Mouse (Mus musculus): ENCODE results near the gene Elp5. TPM values are rescaled to one million over a fixed set of nuclear protein-coding genes. Genes with fewer than 3 reads are reported as not detected.

Gene Elp5
- 76.4 TPM for polyA plus RNA-seq (2021)

- in situ Hi-C loops (cut with MboI; ENCODE audit: low pct_unique_long_range_greater_than_20kb), result loop anchor here (25.0 kb wide), 2 partner anchors 570 to 895 kb away; partner anchors contain the start of genes Kdm6b, Per1 and Vamp2
- POLR2A ChIA-PET, result interaction anchor here (0.6 to 2.2 kb wide), 4 partner anchors 9 to 456 kb away, joined by 3 to 16 read pairs (median 6); partner anchors contain the start of genes Dvl2 and Gabarap
- TF ChIP-seq CTCF (IDR thresholded peaks at IDR 0.05), result no peak
These were observed at the start of gene Elp5 for GRCm38 (mm10) chr11:69982225-69982624. TSS of gene Elp5 (minus strand) at chr11:69982517.

DNA sequence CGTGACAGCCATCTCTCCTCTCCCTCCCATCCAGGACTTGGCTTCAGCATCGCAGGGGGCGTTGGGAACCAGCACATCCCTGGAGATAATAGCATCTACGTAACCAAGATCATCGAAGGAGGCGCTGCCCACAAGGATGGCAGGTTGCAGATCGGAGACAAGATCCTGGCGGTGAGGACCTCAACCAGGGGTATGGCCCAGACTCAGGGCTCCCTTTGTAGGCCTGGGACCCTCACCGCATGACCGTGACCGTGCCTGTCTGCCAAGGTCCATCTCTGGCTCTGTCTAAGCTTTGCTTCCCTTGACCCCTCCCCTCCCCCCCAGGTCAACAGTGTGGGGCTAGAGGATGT, 49.0 kb upstream of the Elp5 start:
- TF ChIP-seq CTCF (IDR thresholded peaks at IDR 0.05), result no peak
- CTCF ChIA-PET, result no interaction called here
- ATAC-seq, result no peak
- POLR2A ChIA-PET, result no interaction called here
- DNase-seq (ENCODE audit: low read depth, low spot score), result no peak
- no peaks in the 10 kb centered on the region for H3K27me3 ChIP-seq
- in situ Hi-C loops (cut with MboI; ENCODE audit: low pct_unique_long_range_greater_than_20kb), result no loop called here

More at GRCm38 (mm10) chr11:69982225-69982624, at the start of gene Elp5:
- ATAC-seq, result no peak
- H3K27me3 ChIP-seq, result no peaks in the 10 kb centered on the region
- CTCF ChIA-PET, result interaction anchor here (0.9 kb wide), 1 partner anchor 33 kb away, joined by 3 read pairs; no protein-coding TSS in a partner anchor
- DNase-seq (ENCODE audit: low read depth, low spot score), result no peak

DNA sequence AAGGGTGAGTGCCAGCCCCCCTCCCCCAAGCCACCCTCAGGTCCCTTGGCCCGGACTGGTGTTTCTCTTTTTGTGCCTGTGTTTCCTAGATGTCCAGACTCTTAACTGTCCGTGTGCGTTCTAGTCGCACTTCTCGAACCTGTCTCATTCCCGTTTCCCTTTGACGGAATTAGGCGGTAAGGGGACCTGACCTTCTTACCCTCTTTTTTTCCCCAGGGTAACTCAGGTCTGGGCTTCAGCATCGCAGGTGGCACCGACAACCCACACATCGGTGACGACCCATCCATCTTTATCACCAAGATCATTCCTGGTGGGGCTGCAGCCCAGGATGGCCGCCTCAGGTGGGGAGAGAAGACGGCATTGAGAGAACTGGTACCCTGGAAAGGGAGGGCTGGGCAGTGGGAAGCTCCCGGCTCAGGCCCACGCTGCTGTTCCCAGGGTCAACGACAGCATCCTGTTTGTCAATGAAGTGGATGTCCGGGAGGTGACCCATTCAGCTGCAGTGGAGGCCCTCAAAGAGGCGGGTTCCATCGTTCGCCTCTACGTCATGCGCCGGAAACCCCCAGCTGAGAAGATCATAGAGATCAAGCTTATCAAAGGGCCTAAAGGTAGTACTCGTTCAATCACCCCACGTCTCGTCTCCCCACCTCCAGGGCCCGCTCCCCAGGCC, 48.5 kb upstream of the Elp5 start:
- ATAC-seq, result no peak
- TF ChIP-seq CTCF (IDR thresholded peaks at IDR 0.05), result no peak
- no peak for DNase-seq (ENCODE audit: low read depth, low spot score)
- H3K27me3 ChIP-seq, result no peaks in the 10 kb centered on the region
- ChIA-PET POLR2A (no interaction called here), CTCF (no interaction called here)
- in situ Hi-C loops (cut with MboI; ENCODE audit: low pct_unique_long_range_greater_than_20kb), result no loop called here

GRCm38 (mm10) chr11:70029829-70030550, 47.7 kb upstream of the Elp5 start:
- in situ Hi-C loops (cut with MboI; ENCODE audit: low pct_unique_long_range_greater_than_20kb), result no loop called here
- POLR2A ChIA-PET, result no interaction called here
- DNase-seq (ENCODE audit: low read depth, low spot score) (no peak), ATAC-seq (no peak)
- CTCF ChIA-PET, result no interaction called here
- no peak for TF ChIP-seq CTCF (IDR thresholded peaks at IDR 0.05)
- H3K27me3 ChIP-seq, result no peaks in the 10 kb centered on the region

GRCm38 (mm10) chr11:70029130-70029801, 46.9 kb upstream of the Elp5 start:
- ATAC-seq (peak; percentile 55), DNase-seq (ENCODE audit: low read depth, low spot score) (peak; percentile 85)
- ChIA-PET POLR2A (no interaction called here), CTCF (no interaction called here)
- no peaks in the 10 kb centered on the region for H3K27me3 ChIP-seq
- TF ChIP-seq CTCF (IDR thresholded peaks at IDR 0.05), result no peak
- in situ Hi-C loops (cut with MboI; ENCODE audit: low pct_unique_long_range_greater_than_20kb), result no loop called here

DNA sequence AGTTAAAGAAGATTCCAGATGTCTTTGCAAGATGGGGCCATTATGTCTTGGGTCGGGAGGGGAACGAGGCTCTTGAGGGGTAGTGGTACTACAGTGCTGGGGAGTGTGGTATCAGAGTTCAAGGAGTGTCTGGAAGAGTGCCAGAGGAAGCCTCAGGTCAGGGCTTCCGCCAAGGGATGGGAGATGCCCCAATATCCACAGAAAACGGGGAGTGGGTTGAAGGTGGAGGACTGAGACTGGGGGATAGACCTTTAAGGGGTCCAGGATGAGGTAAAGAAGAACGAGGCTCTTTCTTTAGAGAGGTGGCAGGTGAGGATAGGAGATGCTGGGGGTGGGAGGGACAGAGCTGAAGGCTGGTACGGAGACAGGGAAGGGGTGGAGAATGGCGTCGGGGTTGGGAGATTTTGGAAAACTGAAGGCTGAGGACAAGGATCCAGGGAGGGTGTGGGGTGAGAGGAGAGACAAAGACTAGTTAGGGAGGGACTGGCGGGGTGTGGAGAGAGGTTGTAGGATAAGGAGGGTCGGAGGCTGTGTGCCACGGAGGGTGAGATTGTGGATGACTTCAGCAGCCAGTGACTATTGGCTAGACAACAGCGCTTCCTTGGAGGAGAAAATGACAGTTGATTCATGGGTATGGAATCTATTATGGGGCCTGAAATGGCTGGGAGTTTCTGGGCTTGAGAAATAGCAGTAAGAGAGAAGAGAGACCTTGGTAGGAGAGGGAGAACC, 46.2 kb upstream of the Elp5 start:
- no peak for TF ChIP-seq CTCF (IDR thresholded peaks at IDR 0.05)
- in situ Hi-C loops (cut with MboI; ENCODE audit: low pct_unique_long_range_greater_than_20kb), result no loop called here
- no peak for DNase-seq (ENCODE audit: low read depth, low spot score)
- H3K27me3 ChIP-seq, result no peaks in the 10 kb centered on the region
- CTCF ChIA-PET, result no interaction called here
- ATAC-seq, result peak; percentile 60
- POLR2A ChIA-PET, result interaction anchor here (1.0 kb wide), 1 partner anchor 32 kb away, joined by 3 read pairs; no protein-coding TSS in a partner anchor

DNA sequence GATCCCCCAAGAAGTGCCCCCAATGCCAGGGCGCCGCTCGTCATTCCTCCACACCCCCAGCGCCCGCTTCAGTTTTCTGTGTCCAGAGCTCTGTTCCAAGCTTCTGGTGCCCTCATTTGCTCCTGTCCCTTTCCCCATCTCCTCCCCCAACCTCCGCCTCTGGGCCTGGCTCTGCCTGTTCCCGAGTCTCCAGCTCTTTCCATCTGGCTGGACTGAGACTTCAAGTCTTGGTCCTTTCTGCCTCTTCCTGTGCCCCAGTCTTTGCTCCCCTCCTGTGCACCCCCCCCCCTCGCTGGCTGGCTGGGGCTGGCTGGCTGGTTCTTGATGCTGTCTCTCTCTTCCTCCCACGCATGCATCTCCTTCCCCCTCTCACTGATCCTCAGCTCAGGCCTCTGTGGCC, 45.1 kb upstream of the Elp5 start:
- TF ChIP-seq CTCF (IDR thresholded peaks at IDR 0.05), result no peak
- CTCF ChIA-PET, result interaction anchor here (0.8 kb wide), 1 partner anchor 43 kb away, joined by 4 read pairs; no protein-coding TSS in a partner anchor
- in situ Hi-C loops (cut with MboI; ENCODE audit: low pct_unique_long_range_greater_than_20kb), result no loop called here
- no peak for ATAC-seq
- no peaks in the 10 kb centered on the region for H3K27me3 ChIP-seq
- POLR2A ChIA-PET, result interaction anchor here (1.2 kb wide), 1 partner anchor 12 kb away, joined by 3 read pairs; the partner anchor contains the start of gene Acadvl
- DNase-seq (ENCODE audit: low read depth, low spot score), result no peak

GRCm38 (mm10) chr11:70026689-70027088, 44.4 kb upstream of the Elp5 start:
- TF ChIP-seq CTCF (IDR thresholded peaks at IDR 0.05), result no peak
- in situ Hi-C loops (cut with MboI; ENCODE audit: low pct_unique_long_range_greater_than_20kb), result no loop called here
- ATAC-seq (no peak), DNase-seq (ENCODE audit: low read depth, low spot score) (no peak)
- H3K27me3 ChIP-seq, result no peaks in the 10 kb centered on the region
- CTCF ChIA-PET, result interaction anchor here (0.8 kb wide), 1 partner anchor 44 kb away, joined by 4 read pairs; no protein-coding TSS in a partner anchor
- POLR2A ChIA-PET, result interaction anchor here (1.2 kb wide), 1 partner anchor 11 kb away, joined by 3 read pairs; the partner anchor contains the start of gene Acadvl

GRCm38 (mm10) chr11:70024151-70024514, 41.8 kb upstream of the Elp5 start:
- POLR2A ChIA-PET, result no interaction called here
- ATAC-seq (no peak), DNase-seq (ENCODE audit: low read depth, low spot score) (no peak)
- CTCF ChIA-PET, result no interaction called here
- no peaks in the 10 kb centered on the region for H3K27me3 ChIP-seq
- in situ Hi-C loops (cut with MboI; ENCODE audit: low pct_unique_long_range_greater_than_20kb), result no loop called here
- no peak for TF ChIP-seq CTCF (IDR thresholded peaks at IDR 0.05)

DNA sequence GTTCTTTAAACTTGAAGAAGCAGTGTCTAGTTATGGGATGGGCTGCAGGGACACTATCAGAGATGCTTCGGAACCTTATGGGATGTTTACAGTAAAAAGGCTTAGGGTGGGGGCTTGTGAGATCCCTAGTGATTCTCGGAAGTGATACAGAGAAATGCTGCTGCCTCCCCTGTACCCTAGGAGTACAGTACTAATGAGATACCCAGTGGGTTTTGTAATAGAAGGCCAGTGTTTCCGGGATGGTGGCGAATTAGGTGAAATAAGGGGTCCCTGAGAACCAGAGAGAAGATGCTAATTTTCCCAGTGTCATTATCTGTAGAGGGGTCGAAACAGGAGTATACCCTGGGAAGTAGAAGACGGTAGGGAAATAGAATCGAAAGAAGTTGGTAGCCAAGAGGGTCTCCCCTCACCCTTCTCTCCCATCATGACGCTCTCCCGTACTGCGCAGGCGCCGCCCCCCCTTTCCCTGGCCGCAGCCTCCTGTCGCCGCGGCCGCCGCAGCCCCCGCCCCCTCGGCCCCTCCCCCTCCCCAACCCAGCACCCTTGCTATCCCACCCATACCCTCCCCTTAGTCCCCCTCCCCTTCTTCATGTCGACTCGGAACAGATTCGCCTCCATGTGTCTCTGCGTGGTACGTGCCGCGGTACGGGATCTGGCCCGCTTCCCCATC, 41.3 kb upstream of the Elp5 start:
- H3K27me3 ChIP-seq, result no peaks in the 10 kb centered on the region
- ATAC-seq, result no peak
- no peak for DNase-seq (ENCODE audit: low read depth, low spot score)
- in situ Hi-C loops (cut with MboI; ENCODE audit: low pct_unique_long_range_greater_than_20kb), result no loop called here
- POLR2A ChIA-PET, result no interaction called here
- CTCF ChIA-PET, result no interaction called here
- TF ChIP-seq CTCF (IDR thresholded peaks at IDR 0.05), result no peak

Measured in Patski (cell line).